Mouse (Mus musculus) E14TG2a.4 (cell line): Measurements from ENCODE around the gene Mib2.
A peak's percentile ranks its signal among the peaks of the same experiment; 100 is the strongest.
"Not testable (repeated sequence)": the region's sequence is repeated elsewhere in the genome, so short reads cannot be mapped to it uniquely, and the experiment has no call there.

Experiments
- H3K27me3 ChIP-seq: 2 replicates; pipeline ENCODE4 v1.6.1; 2014; ENCODE audit warnings: low read length, control low read depth; ENCODE audit not compliant: insufficient read depth
- H3K36me3 ChIP-seq: 2 replicates; pipeline ENCODE4 v1.6.1; 2014; ENCODE audit warnings: low read length, control low read depth; ENCODE audit not compliant: insufficient read depth
- H3K4me1 ChIP-seq: replicated peaks from 2 replicates; pipeline ENCODE4 v1.6.1; 2014; ENCODE audit warnings: low read depth, low read length, control low read depth
- H3K4me3 ChIP-seq: replicated peaks from 2 replicates; pipeline ENCODE4 v1.5.1; 2014; ENCODE audit warnings: mild to moderate bottlenecking, low read length
- H3K9me3 ChIP-seq: 2 replicates; pipeline ENCODE4 v1.6.1; 2014; ENCODE audit warnings: low read length, control low read depth
- CTCF ChIP-seq: conservative IDR thresholded peaks from 2 replicates; pipeline ENCODE4 v1.5.1; 2014; ENCODE audit warnings: low read length
- NANOG ChIP-seq: IDR thresholded peaks from 2 replicates; pipeline ENCODE4 v1.6.1; 2014; ENCODE audit warnings: borderline replicate concordance, low read length, mixed read lengths
- POU5F1 ChIP-seq: IDR thresholded peaks from 2 replicates; pipeline ENCODE4 v1.6.1; 2014; ENCODE audit warnings: low read length, borderline replicate concordance

The Mib2 gene

DNA sequence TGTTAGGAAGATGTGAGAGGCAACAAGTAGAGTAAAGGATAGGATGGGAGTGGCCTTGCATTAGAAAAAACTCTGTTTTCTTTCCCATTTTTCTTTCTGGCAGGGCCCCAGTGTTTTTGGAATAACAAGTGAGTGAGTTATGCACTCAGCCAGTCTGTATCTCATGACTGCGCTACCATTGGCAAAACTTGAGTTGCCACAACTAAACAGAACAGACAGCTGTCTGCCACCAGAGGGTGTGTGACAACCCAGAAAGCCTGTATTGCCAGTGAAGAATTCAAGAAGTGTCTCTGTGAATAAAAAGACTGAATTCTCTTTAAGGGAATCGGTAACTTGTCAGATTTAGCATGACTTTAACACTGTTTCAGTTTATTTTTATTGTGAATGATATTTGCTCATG lies 7.0 kb upstream of the Mib2 start:
- H3K9me3 ChIP-seq, result peaks cover 41% of the 10 kb centered on the region
- H3K4me3 ChIP-seq, result peak overlapping the region; percentile 21; the same call in 1 of the 2 replicates
- no peaks in the 10 kb centered on the region for H3K27me3 ChIP-seq
- TF ChIP-seq NANOG, result no peak
- no peak for TF ChIP-seq POU5F1
- TF ChIP-seq CTCF, result no peak
- no peaks in the 10 kb centered on the region for H3K36me3 ChIP-seq
- H3K4me1 ChIP-seq, result peaks cover 11% of the 10 kb centered on the region

DNA sequence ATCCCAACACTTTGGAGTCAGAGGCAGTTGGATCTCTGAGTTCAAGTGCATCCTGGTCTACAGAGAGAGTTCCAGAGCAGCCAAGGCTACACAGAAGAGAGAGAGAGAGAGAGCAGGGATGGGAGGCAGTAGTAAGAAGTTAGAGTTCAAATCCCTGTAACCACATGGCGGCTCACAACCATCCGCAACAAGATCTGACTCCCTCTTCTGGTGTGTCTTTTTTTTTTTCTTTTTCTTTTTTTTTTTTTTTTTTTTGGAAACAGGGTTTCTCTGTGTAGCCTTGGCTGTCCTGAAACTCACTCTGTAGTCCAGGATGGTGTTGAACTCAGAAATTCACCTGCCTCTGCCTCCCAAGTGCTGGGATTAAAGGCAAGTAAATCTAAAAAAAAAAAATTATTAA lies 3.1 kb upstream of the Mib2 start:
- H3K9me3 ChIP-seq, result peaks cover 41% of the 10 kb centered on the region
- no peak overlapping the region for H3K4me3 ChIP-seq
- TF ChIP-seq NANOG (no peak), POU5F1 (no peak), CTCF (no peak)
- H3K27me3 ChIP-seq, result no peaks in the 10 kb centered on the region
- H3K36me3 ChIP-seq, result no peaks in the 10 kb centered on the region
- H3K4me1 ChIP-seq, result peaks cover 31% of the 10 kb centered on the region

DNA sequence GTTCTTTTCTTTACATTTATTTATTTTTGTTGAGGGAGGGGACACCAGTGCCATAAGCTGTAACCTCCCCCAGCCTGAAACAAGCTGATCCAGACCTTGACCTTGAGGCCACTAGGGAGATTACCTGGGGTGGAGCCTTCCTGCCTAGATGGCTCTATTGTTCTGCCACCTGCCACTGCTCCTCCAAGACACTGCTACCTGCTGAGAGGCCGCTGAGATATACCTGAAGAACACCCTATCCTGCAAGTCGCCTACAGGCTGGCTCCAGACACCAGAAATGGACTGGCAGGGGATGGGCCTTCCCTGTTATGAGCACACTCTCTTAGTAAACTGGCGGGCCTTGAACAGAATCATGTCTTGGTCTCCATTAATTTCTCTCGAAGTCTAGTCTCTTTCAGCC lies 1.2 kb upstream of the Mib2 start:
- H3K9me3 ChIP-seq, result peaks cover 28% of the 10 kb centered on the region
- peak; percentile 91 for TF ChIP-seq NANOG
- H3K36me3 ChIP-seq, result peaks cover 18% of the 10 kb centered on the region
- H3K4me1 ChIP-seq, result peaks cover 31% of the 10 kb centered on the region
- peak overlapping the region; percentile 93 for H3K4me3 ChIP-seq
- not testable (repeated sequence) for H3K27me3 ChIP-seq

DNA sequence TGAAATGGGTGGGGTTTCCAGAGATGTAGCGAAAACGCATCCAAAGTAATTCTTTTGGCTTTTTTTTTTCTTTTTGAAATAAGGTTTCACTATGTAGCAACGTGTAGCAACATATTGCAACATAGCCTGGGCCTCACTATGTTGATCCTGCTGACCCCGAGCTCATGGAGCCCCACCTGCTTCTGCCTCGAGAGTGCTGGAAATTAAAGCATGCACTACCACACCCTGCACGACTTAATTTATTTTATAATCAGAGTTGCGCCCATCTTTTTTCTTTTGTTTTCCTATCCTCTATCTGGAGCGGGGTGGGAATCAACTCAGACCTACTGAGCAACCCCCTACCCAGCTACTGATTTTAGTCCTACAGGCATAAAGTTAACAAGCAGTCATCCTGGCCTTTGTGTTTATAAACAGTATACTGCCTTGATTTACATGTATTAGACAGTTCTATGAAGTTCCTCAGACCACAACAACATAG lies 639 bp upstream of the Mib2 start:
- Histone ChIP-seq H3K9me3 (peaks cover 22% of the 10 kb centered on the region), H3K4me1 (peaks cover 37% of the 10 kb centered on the region), H3K36me3 (peaks cover 24% of the 10 kb centered on the region), H3K27me3 (no peaks in the 10 kb centered on the region), H3K4me3 (peak overlapping the region; percentile 93)
- TF ChIP-seq POU5F1 (no peak), NANOG (no peak), CTCF (no peak)

DNA sequence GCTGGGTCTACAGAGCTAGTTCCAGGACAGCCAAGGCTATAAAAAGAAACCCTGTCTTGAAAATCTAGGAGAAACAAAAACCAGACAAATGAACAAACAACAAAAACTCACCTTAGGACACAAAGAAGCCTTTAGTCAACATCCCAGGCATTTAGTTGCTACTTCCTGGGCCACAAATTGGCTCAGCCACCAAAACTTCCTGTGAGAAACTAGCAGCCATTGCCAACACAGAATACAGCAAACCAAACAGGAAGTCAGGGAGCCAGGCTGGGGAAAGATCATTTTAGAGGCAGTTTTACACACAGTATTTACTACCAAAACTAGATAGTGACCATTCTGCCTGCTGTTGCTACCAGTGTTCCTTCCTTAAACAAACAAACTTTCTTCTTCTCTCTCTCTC lies 2.1 kb downstream of the Mib2 start:
- TF ChIP-seq CTCF (no peak), POU5F1 (no peak), NANOG (no peak)
- H3K9me3 ChIP-seq, result no peaks in the 10 kb centered on the region
- H3K4me1 ChIP-seq, result peaks cover 49% of the 10 kb centered on the region
- H3K4me3 ChIP-seq, result no peak overlapping the region
- no peaks in the 10 kb centered on the region for H3K27me3 ChIP-seq
- H3K36me3 ChIP-seq, result peaks cover 49% of the 10 kb centered on the region

DNA sequence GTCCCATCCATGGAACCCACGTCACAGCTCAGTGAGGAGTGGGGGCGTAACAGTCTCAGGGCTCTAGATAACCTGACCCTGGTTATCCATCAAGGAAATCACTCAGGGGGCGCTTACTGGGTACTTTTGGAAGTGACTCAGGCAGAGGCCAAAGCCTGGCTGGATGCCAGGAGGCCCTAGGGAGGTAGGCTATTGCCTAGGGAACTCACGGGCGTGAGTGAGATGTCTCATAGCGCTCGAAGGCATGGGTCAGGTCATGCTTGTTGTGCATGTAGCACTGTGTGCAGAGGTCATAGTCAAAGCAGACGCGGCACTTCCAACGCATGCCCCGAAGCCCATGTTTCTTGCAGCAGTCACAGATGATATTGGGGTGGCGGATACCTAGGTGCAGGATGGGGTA lies 8.4 kb downstream of the Mib2 start:
- no peak for TF ChIP-seq CTCF
- no peak for TF ChIP-seq POU5F1
- TF ChIP-seq NANOG, result no peak
- Histone ChIP-seq H3K9me3 (no peaks in the 10 kb centered on the region), H3K4me3 (no peak overlapping the region), H3K4me1 (peaks cover 51% of the 10 kb centered on the region), H3K27me3 (no peaks in the 10 kb centered on the region), H3K36me3 (peaks cover 97% of the 10 kb centered on the region)

DNA sequence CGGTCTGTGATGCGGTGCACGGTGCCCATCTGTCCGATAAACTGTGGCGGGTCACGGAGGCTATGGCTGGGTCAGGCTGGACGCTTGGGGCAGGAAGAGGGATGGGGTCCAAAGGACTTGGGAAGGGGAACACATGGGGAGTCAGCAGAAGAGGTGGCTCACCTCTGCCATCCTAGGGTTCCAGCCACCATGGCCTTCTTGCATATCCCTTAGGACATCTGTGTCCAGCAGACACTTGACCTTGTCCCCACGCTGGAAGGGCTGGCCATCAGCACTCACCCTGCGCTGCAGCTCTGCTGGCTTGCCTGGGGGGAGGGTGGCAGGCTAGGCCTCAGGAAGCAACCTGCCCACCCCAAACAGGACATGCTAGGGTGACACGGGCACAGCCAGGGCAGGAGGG lies 10.0 kb downstream of the Mib2 start:
- TF ChIP-seq NANOG (no peak), CTCF (no peak), POU5F1 (no peak)
- Histone ChIP-seq H3K4me3 (no peak overlapping the region), H3K9me3 (no peaks in the 10 kb centered on the region), H3K4me1 (peaks cover 52% of the 10 kb centered on the region), H3K36me3 (peaks cover 85% of the 10 kb centered on the region), H3K27me3 (peaks cover 3% of the 10 kb centered on the region)

DNA sequence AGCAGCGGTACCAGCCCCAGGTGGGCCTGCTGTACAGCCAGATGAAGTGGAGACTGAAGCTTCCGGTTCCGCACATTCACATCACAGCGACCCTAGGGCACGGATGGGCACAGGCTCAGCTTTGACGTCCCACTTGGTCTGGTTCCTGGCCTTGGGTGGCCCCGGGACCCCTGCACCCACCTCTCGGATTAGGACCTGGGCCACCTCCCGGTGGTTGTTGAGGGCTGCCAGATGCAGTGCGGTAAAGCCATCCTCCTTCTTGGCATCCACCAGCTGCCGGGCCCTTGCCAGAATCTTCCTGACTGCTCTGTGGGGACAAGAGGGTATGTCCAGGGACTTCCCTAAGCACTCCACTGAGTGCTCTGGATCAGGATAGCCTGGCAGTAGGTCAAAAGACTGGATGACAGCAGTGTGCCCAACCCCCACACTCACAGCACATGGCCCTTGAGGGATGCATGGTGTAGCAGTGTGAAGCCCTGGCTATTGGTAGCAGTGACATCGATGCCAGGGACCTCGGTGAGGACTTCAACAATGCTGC lies 12.7 kb downstream of the Mib2 start:
- Histone ChIP-seq H3K36me3 (peaks cover 68% of the 10 kb centered on the region), H3K4me3 (peak overlapping the region; percentile 26), H3K9me3 (no peaks in the 10 kb centered on the region), H3K4me1 (peaks cover 71% of the 10 kb centered on the region), H3K27me3 (peaks cover 27% of the 10 kb centered on the region)
- TF ChIP-seq NANOG, result no peak
- TF ChIP-seq POU5F1, result no peak
- no peak for TF ChIP-seq CTCF
